Mouse (Mus musculus): ENCODE results near the gene Elmo1. TPM values are rescaled to one million over a fixed set of nuclear protein-coding genes. Genes with fewer than 3 reads are reported as not detected.

Elmo1 gene
- polyA plus RNA-seq, 1 experiment, result 0.01 TPM

DNA sequence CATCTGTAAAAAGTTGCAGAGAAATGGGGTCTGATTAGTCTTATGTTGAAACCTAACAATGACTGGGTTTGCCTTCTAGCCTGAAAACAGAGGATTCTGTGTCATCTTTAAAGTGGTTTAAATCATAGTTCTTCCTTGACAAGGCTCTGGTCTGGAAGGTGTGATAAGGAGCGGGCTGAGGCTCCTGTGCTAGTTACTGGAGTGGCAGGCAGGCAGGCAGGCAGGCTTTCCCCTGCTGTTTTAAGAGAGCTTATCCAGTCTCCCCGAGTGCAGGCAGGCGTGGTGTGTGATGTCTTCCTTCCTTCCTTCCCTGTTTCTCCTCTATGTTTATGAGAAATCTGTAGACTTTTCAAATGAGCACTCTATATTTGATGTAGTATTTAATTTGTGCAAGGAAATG, 48.1 kb downstream of the Elmo1 start:
- H3K4me3 ChIP-seq (replicated peaks), result no peak overlapping the region
- no peaks in the 10 kb centered on the region for H3K36me3 ChIP-seq (ENCODE audit: control insufficient read depth)
- peaks cover 12% of the 10 kb centered on the region for H3K4me1 ChIP-seq (ENCODE audit: control insufficient read depth)
- H3K27me3 ChIP-seq (ENCODE audit: control insufficient read depth), result no peaks in the 10 kb centered on the region
- TF ChIP-seq GATA1 (IDR thresholded peaks at IDR 0.05; ENCODE audit: low read length), result no peak
- no peaks in the 10 kb centered on the region for H3K9me3 ChIP-seq (ENCODE audit: control insufficient read depth, low read length)

DNA sequence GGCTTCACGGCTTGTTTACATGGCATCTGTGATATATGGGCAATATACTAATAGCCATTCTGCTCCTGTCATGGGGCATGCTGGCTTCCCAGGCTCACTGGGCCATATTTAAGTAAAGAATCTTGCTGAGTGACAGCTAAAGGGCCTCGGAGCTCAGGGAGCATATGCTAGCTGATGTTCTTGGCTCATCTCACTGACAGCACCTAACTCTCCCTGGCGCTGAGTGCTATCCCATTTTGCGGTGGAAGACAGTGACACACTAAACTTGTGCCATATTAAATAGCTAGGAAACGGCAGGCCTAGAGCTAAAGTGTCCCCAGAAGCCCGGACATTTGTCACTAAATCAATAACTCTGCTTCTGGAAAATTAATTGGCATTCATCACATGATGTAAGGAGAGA, 48.7 kb downstream of the Elmo1 start:
- Histone ChIP-seq H3K27me3 (ENCODE audit: control insufficient read depth) (no peaks in the 10 kb centered on the region), H3K4me3 (replicated peaks) (no peak overlapping the region)
- TF ChIP-seq GATA1 (IDR thresholded peaks at IDR 0.05; ENCODE audit: low read length) (no peak), TAL1 (IDR thresholded peaks at IDR 0.05; ENCODE audit: low read length) (no peak)

DNA sequence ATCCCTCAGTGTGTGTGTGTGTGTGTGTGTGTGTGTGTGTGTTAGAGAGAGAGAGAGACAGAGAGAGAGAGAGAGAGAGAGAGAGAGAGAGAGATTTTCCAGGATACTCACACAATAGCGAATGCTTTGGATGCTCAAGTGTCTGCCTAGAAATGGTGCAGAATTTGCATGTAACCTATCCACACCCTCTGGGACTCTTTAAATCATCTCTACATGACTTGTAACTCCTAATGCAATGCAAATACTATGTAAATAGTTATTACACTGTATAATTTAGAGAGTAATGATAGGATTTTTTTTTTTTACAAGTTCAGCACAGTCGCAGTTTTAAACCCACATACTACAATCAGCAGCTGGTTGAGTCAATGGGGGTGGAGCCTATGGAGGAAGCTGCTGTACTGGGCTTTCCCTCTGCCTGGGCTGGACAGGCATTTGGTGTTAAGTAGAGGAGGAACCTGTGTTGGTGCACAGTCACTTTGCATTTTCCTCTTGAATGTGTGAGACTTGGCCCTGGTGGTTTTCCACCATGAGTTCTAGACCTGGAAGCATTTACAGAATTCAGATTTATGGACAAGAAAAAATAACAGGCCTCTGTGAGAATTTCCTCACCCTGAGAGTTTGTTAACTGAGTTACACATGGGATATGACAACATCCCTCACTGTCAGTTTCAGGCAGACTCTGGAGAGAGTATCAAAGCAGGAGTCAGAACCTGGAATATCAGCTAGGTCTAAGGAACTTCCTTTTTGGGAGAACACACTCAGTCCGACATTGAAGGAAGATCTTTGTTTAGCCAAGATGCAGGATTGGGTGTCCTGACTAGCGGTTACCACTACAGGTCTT, 49.6 kb downstream of the Elmo1 start:
- no peak for TF ChIP-seq TAL1 (IDR thresholded peaks at IDR 0.05; ENCODE audit: low read length)
- no peak for TF ChIP-seq GATA1 (IDR thresholded peaks at IDR 0.05; ENCODE audit: low read length)
- no peaks in the 10 kb centered on the region for H3K9me3 ChIP-seq (ENCODE audit: control insufficient read depth, low read length)
- H3K4me1 ChIP-seq (ENCODE audit: control insufficient read depth), result peaks cover 2% of the 10 kb centered on the region; the same call in 1 of the 2 replicates
- H3K27me3 ChIP-seq (ENCODE audit: control insufficient read depth), result no peaks in the 10 kb centered on the region
- H3K4me3 ChIP-seq (replicated peaks), result no peak overlapping the region
- H3K36me3 ChIP-seq (ENCODE audit: control insufficient read depth), result no peaks in the 10 kb centered on the region

More for the DNA sequence above, 48.7 kb downstream of the Elmo1 start:
- H3K4me1 ChIP-seq (ENCODE audit: control insufficient read depth), result peaks cover 7% of the 10 kb centered on the region
- no peaks in the 10 kb centered on the region for H3K36me3 ChIP-seq (ENCODE audit: control insufficient read depth)
- H3K9me3 ChIP-seq (ENCODE audit: control insufficient read depth, low read length), result no peaks in the 10 kb centered on the region

DNA sequence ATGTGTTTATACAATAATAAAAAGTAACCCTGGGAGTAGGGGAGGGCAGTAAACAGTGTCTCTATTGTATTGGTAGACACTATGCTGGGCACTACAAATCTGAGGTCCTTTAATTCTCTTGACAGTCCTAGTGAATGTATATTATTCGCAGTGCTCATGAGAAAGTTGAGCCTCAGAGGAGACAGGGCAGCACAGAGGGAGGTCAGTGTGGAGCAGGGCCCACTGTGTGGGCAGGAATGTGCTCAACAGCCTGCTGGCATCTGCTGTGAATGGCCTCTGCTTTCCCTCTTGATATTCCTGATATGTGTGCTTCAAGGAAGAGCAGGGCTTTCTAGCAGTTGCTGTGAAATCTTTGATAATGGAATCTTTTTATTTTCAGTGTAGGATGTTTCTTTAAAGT, 52.2 kb downstream of the Elmo1 start:
- Histone ChIP-seq H3K4me3 (replicated peaks) (no peak overlapping the region), H3K4me1 (ENCODE audit: control insufficient read depth) (peaks cover 9% of the 10 kb centered on the region), H3K36me3 (ENCODE audit: control insufficient read depth) (no peaks in the 10 kb centered on the region), H3K27me3 (ENCODE audit: control insufficient read depth) (no peaks in the 10 kb centered on the region), H3K9me3 (ENCODE audit: control insufficient read depth, low read length) (no peaks in the 10 kb centered on the region)
- TF ChIP-seq GATA1 (IDR thresholded peaks at IDR 0.05; ENCODE audit: low read length), result no peak
- no peak for TF ChIP-seq TAL1 (IDR thresholded peaks at IDR 0.05; ENCODE audit: low read length)

DNA sequence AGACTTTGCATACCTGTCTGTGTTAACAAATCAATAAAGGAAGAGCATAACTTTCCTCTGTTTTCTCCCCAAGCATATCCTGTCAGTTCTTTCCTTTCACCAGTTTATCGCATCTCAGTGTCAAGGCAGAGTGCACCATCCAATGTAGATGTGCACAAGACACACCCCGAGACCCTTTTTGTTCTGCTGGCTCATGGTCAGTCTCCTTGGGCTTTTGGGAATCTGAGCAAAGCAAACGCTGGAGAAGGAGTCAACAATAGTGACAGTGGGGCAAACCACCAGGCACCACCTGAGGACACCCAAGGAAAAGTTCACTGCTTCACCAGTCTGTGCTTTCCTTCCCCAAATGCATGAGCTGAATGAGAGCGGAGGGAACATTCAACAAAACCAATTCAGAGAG, 56.5 kb downstream of the Elmo1 start:
- H3K9me3 ChIP-seq (ENCODE audit: control insufficient read depth, low read length), result no peaks in the 10 kb centered on the region
- H3K36me3 ChIP-seq (ENCODE audit: control insufficient read depth), result no peaks in the 10 kb centered on the region
- H3K27me3 ChIP-seq (ENCODE audit: control insufficient read depth), result no peaks in the 10 kb centered on the region
- peaks cover 49% of the 10 kb centered on the region for H3K4me1 ChIP-seq (ENCODE audit: control insufficient read depth)
- H3K4me3 ChIP-seq (replicated peaks), result no peak overlapping the region
- TF ChIP-seq GATA1 (IDR thresholded peaks at IDR 0.05; ENCODE audit: low read length), result no peak
- no peak for TF ChIP-seq TAL1 (IDR thresholded peaks at IDR 0.05; ENCODE audit: low read length)

DNA sequence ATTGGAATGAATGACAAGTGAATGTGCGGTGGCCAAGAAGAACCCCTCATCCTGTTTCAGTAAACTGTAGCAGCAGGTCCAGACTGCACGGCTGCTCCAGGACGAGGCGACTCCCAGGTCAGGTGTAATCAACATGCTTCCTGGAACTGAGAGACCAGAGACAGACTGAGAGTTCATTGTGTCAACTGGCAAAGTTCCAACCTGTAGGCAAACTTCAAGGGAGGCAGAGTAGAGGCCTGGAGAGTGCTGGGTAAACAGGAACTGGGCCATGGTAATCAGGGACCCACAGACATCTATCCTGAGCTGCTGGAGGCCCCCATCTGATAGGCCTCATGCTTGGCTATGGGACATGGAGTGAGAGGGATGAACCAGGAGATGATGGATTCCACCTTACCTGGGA, 57.3 kb downstream of the Elmo1 start:
- Histone ChIP-seq H3K36me3 (ENCODE audit: control insufficient read depth) (no peaks in the 10 kb centered on the region), H3K27me3 (ENCODE audit: control insufficient read depth) (no peaks in the 10 kb centered on the region), H3K4me3 (replicated peaks) (no peak overlapping the region), H3K4me1 (ENCODE audit: control insufficient read depth) (peaks cover 57% of the 10 kb centered on the region), H3K9me3 (ENCODE audit: control insufficient read depth, low read length) (no peaks in the 10 kb centered on the region)
- TF ChIP-seq TAL1 (IDR thresholded peaks at IDR 0.05; ENCODE audit: low read length), result no peak
- TF ChIP-seq GATA1 (IDR thresholded peaks at IDR 0.05; ENCODE audit: low read length), result no peak

DNA sequence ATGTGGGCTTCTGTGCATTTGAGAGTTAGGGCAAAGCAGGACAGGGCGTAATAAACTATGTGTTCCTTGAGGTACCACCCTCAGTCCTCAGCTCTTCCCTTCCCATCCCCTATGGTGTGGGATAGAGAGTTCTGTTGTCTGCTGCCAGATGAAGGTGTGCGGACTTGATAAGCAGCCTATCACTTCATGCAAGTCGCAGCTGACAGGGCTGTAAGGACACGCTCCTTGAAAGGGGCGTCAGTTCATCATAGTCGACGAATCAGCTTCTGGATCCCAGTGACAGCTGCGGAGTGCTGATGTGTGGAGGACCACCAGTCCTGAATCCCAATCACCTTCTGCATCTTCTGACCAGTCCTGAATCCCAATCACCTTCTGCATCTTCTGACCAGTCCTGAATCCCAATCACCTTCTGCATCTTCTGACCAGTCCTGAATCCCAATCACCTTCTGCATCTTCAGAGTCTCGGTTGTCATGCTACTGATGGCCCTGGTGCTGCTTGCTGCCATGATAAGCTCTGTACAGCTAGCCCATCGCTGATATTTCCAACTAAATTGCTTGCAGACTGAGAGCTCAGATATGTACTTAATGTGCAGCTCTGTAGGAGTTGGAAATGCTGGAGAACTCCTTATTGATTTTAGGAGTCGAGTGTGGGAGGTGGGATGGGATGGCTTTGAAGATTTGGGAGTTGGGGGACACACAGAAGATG, 59.9 kb downstream of the Elmo1 start:
- Histone ChIP-seq H3K27me3 (ENCODE audit: control insufficient read depth) (no peaks in the 10 kb centered on the region; the same call in 1 of the 2 replicates), H3K4me3 (replicated peaks) (peak overlapping the region; percentile 12), H3K9me3 (ENCODE audit: control insufficient read depth, low read length) (no peaks in the 10 kb centered on the region), H3K36me3 (ENCODE audit: control insufficient read depth) (no peaks in the 10 kb centered on the region), H3K4me1 (ENCODE audit: control insufficient read depth) (peaks cover 62% of the 10 kb centered on the region)
- TF ChIP-seq TAL1 (IDR thresholded peaks at IDR 0.05; ENCODE audit: low read length), result peak; percentile 94
- peak; percentile 90 for TF ChIP-seq GATA1 (IDR thresholded peaks at IDR 0.05; ENCODE audit: low read length)

DNA sequence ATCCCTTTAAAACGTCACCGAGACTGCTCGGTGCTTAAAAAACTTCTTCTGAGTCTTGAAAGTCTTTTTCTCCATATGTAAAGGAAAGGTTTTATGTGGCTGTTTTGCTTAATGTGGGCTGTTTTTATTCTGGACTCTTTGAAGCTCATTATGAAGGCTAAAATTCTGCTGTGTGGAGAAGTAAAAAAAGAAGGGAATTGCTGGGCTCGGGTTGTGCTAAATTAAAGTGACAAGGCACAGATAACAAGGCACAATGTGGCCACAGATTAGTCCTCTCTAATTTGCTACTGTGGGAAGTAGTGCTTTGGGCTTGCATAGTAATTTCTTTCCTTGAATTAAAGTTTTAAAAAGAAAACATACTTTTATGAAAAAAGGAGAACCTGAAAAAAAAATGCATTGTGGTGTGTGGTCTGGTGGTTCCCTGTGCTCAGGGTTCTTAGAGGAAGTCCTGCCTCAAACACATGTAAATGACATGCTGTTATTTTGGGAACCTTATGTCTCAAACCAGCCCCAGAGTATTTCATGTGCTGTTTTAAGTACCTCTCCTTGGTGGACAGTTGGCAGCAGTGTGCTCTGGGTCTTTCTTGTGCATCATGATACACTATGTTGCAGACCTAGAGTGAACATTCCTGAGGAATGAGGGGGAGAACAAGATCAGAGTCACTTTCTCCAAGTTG, 61.0 kb downstream of the Elmo1 start:
- Histone ChIP-seq H3K4me1 (ENCODE audit: control insufficient read depth) (peaks cover 60% of the 10 kb centered on the region), H3K36me3 (ENCODE audit: control insufficient read depth) (no peaks in the 10 kb centered on the region), H3K9me3 (ENCODE audit: control insufficient read depth, low read length) (no peaks in the 10 kb centered on the region), H3K4me3 (replicated peaks) (peak overlapping the region; percentile 12), H3K27me3 (ENCODE audit: control insufficient read depth) (no peaks in the 10 kb centered on the region; the same call in 1 of the 2 replicates)
- TF ChIP-seq GATA1 (IDR thresholded peaks at IDR 0.05; ENCODE audit: low read length) (0 out of 2 replicates have a peak, but pooled peaks have one; percentile 46), TAL1 (IDR thresholded peaks at IDR 0.05; ENCODE audit: low read length) (no peak)

DNA sequence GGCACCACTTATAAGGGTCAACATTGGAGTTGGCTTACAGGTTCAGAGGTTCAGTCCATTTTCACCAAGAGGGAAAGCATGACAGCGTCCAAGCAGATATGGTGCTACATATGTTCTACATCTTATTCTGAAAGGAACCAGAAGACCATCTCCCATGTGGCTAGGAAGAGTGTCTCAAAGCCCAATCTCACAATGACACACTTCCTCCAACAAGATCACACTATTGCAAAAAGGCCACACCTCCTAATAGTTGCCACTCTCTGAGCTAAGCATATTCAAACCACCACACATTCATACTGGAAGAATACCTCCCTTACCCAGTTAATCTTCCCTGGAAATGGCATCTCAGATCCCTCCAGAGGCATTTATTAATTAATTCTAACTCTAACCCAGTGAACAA, 66.7 kb downstream of the Elmo1 start:
- Histone ChIP-seq H3K4me1 (ENCODE audit: control insufficient read depth) (peaks cover 10% of the 10 kb centered on the region), H3K36me3 (ENCODE audit: control insufficient read depth) (no peaks in the 10 kb centered on the region), H3K9me3 (ENCODE audit: control insufficient read depth, low read length) (no peaks in the 10 kb centered on the region), H3K4me3 (replicated peaks) (no peak overlapping the region), H3K27me3 (ENCODE audit: control insufficient read depth) (peaks cover 4% of the 10 kb centered on the region)
- TF ChIP-seq TAL1 (IDR thresholded peaks at IDR 0.05; ENCODE audit: low read length) (no peak), GATA1 (IDR thresholded peaks at IDR 0.05; ENCODE audit: low read length) (no peak)
